Mouse (Mus musculus) urinary bladder, postnatal 36 days (tissue): ENCODE results near the gene Tspan9.

Experiments
- DNase-seq, 2 experiments: peaks; one replicate each; pipeline ENCODE4 v3.0.0; 2022; ENCODE audit warnings: low spot score in 2 of 2, mixed read lengths in 1 of 2

Tspan9 gene

GRCm38 (mm10) chr6:128078508-128078907 lies 64.9 kb downstream of the Tspan9 start:
- DNase-seq = no peak

DNA sequence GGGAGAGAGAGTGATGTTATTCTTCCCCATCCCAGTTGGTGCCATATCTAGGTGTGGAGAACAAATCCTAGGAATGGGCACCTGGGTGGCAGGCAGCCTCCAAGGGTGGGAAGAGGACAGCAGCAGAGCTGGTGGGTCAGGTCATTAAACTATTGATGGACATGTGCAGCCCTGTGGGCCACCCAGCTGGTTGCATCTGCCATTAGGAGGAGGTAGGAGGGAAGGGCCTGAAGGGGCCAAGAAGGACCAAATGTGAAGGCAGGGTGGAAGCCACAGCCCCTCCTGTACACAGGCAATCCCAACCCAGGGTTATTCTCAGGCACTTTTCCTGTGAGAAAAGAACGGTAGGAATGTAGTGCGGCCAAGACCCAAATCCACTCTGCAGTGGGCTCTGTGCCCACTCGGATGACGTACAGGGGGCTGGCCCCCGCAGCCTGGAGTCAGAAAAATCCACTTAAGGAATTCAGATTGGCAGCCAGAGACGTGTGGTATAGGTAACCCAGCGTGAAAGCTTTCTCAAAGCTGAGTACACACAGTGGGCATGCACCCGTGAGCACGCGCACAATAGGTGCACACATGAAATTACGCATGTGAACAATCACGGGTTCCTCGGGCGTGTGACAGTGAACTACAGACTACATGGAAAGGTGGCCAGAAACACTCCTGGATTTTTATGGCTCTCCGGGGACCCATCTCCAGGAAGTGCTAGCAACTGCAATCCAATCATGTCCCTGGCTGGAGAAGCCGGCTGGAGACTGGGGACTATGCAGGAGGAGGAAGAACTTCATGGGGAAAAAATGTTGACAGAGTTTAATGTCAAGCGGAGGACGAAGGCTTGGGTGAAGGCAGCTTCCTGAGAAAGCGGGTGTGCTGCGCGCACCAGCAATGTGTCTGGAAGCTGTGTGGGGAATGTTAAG lies 67.0 kb downstream of the Tspan9 start:
- no peak for DNase-seq

DNA sequence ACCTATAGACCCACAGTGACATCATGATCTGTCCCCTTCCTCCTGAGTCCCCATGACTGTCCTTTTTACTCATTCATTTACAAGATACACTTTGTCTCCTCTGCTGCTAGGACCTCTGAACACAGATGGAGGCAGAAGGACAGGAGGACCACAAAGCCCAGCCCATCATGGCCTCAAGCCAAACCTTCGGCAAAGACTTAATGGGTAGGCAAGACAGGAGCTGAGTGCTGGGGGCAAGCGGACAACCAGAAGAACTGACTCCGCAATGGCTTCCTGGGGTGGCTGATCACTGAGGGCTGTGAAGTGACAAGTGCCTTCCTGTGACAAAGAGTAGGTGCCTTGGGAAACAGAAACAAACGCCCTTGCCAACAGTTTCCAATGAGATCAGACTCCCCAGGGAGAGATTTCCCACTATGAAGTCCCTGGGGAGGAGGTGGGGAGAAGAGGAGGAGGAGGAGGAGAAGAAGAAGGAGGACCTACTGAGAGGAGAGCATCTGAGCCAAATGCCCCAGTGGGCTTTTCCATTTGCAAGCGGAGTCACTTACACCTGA lies 67.9 kb downstream of the Tspan9 start:
- no peak for DNase-seq

- DNase-seq = no peak
Observed at GRCm38 (mm10) chr6:128070921-128071558, 72.4 kb downstream of the Tspan9 start.

DNA sequence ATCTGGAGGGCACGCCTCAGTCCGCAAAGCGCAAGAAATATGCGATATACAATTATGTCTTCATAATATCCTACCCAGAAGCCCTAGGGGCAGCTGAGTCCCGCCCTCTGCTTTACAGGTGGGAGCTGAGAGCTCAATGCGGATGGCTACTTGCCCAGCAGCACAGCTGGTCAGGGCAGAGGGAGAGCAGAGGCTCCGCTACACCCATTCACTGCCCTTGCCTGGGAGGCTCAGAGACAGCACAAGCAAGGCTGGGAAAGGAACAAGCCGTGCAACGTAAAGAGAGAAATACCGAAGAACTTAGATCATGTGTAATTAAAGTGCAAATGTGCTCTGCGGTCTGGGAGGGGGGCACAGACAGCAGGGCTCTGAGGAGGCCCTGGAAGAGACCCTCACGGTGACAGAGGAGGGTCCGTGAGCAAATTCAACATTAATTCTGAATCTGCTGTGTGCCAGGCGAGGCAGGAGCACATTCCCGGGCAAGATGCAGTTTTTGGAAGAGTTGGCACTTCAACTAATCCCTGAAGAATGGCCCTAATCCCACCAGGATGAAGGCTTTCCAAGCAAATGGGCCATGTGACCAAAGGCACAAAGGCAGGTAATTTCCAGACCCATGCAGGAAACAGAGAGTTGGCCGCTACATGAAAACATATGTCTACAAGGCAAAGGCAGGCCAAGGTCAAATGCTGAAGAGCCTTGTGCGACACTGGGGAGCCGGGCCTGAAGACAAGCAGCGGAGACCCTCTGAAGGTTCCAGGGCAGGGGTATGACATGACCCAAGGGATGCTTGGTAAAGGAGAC lies 73.1 kb downstream of the Tspan9 start:
- no peak for DNase-seq

GRCm38 (mm10) chr6:128068144-128068543 lies 75.2 kb downstream of the Tspan9 start:
- no peak for DNase-seq

GRCm38 (mm10) chr6:128065982-128066381 lies 77.4 kb downstream of the Tspan9 start:
- DNase-seq = no peak

DNA sequence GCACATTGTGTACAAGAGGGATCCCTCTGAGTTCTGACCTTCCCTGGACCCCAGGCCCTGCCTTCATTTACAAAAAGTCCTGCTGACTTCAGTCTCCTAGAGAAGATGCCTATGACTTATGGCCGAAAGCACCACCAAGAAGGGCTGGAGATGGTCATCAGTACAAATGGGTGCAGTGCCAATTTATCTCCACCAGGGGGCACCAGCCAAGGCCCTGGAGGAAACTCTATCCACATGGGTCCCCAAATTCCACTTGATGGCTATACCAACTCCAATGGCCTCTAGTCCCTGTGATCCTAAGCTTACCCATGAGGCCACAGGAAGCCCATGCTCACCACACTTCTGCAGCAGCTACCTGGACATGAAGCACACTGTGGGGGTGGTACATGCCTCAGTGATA lies 79.9 kb downstream of the Tspan9 start:
- DNase-seq = peak; percentile 38 to 39

- no peak for DNase-seq
Observed at GRCm38 (mm10) chr6:128062784-128063183, 80.6 kb downstream of the Tspan9 start.

- DNase-seq = no peak
Observed at GRCm38 (mm10) chr6:128062216-128062615, 81.2 kb downstream of the Tspan9 start.

GRCm38 (mm10) chr6:128061342-128061741 lies 82.1 kb downstream of the Tspan9 start:
- no peak for DNase-seq

DNA sequence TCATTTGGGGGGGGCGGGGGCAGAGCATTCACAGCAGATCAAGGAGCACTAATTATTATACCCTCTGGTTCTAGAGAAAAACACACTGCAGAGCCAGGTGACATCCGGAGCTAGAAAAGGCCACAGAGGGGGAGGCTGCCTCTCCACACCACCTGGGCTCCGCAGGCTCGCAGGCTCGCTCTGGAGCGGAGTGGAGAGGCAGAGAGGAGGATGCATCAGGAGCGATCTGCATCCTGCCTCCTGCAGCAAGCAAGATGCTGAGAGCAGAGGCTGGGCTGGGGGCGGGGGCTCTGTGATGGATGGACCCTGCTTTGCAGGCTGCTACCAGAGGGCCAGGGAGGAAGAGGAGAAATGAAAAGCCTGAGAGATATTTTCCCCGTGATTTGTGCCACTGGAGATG lies 84.8 kb downstream of the Tspan9 start:
- no peak for DNase-seq

- no peak for DNase-seq
Observed at GRCm38 (mm10) chr6:128058157-128058556, 85.2 kb downstream of the Tspan9 start.

- no peak for DNase-seq
Observed at GRCm38 (mm10) chr6:128053000-128053732, 90.2 kb downstream of the Tspan9 start.

DNA sequence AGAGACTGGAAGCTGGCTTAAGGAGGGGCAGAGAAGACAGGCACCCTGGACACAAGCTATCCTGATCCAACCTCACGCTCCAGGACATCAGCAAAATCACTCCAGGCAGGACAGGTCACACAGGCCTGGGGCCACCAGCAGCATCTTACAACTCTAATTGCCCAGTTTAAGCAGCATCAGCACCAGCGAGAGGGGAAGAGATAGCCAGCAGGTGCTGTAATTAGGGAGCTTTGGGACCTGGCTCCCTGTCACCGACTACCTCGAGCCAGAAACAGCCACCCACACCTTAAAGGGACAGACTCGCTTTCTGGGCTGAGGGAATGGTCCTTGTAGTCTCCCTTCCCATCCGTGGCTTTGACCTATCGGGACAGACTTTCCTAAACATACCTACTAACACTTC lies 95.7 kb downstream of the Tspan9 start:
- no peak for DNase-seq

DNA sequence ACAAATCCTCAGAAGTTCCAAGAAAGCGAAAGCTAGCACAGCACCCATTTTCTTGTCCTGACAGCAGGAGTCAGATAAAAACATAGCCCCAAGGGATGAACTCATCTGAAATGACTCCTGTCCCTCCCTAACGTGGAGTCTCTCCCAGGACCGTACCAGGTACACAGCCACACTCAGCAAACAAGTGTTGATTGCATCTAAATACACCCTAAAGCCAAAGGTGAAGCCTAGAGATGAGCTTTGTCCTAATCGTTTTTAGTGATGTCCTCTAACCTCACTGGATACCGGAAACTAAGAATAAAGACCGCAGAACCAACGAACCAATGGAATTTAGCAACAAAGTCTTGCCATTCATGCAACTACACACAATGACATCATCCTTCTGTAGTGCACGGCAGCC lies 96.2 kb downstream of the Tspan9 start:
- DNase-seq = no peak

- no peak for DNase-seq
Observed at GRCm38 (mm10) chr6:128046799-128047198, 96.6 kb downstream of the Tspan9 start.

DNA sequence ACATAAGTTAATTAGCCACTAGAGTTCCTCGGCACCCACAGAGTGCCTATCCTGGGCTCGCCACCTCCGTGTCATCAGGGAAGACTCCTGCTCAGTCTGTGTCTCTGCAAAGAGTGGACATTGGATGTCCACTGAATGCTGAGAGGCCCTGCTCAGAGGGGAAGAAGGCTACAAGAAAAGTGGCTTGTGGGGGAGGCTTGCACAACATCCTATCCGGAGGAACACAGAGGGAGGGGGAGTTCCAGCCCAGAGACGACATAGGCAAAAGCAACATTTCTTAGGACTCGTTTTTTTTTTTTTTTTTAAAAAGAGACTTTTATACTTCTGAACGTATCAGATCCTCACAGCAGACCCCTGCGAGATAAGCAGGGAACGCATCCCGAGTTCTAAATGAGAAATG lies 98.7 kb downstream of the Tspan9 start:
- no peak for DNase-seq

DNA sequence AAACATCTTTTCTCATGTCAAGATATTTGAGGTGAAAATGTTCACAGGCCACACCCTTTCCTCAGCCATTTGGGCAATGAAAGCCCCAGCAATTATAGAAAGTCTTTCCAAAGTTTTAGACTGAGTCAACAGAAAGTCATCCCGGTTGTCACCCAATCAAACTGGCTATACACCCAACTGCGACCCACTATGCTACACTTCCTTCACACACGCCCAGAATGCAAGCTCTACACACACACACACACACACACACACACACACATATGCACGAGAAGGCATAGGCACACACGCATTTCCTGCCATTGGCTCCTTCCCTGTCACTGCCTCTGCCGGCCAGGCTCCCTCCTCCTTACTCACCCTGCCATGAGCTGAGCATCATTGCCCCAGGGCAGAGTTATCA lies 99.9 kb downstream of the Tspan9 start:
- DNase-seq = no peak

DNA sequence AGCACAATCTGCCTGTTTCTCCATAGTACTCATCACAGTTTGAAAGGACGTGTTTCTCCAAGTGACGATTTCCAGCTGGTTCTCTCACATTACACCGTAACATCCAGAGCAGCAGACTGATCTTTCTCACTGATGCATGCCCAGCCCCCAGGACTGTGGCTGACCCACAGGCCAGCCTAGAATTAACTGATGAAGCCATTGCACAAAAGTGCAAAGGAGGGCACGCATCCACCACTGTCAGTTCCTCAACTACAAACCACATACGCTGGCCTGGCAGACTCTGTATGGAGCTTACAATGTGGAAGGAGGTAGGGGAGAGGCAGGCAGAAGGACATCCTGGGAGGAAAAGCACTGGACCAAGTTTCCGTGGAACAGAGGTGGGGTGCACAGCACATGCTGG lies 101.6 kb downstream of the Tspan9 start:
- DNase-seq = no peak

DNA sequence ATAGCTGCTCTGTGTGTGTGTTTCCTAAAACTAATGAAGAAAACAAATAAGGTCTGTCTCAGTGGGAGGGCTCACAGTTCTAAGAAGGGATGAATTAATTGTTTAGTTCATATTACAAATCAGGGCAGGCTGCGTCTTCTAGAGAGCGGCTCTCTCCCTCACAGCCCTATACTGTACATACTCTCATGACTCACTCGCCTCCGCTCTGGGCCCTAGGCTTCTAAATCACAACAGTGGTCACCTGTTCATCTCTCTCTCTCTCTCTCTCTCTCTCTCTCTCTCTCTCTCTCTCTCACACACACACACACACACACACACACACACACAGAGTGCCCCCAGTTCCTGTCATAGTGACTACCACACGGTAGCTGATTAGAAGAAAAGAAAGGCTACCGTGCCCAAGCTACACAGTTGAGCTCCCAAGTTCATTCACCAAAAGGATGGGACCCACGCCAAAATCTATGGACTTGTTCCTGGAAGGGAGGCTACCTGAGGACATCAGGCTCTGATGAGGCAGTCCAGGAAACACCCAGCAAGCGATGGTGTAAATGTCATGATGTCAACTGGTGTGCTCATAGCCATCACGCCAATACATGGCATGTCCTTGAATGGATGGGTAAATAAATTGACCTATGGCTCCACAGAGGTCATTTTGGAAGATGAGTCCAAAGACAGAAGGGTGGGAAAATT lies 104.2 kb downstream of the Tspan9 start:
- DNase-seq = no peak
